Mouse (Mus musculus): ENCODE data around the gene Ggta1. TPM values are rescaled to one million over a fixed set of nuclear protein-coding genes. Genes with fewer than 3 reads are reported as not detected.

Ggta1 gene
- total and polyA plus RNA-seq, 3 experiments = 40.5 to 55.8 (median 46.9) TPM

DNA sequence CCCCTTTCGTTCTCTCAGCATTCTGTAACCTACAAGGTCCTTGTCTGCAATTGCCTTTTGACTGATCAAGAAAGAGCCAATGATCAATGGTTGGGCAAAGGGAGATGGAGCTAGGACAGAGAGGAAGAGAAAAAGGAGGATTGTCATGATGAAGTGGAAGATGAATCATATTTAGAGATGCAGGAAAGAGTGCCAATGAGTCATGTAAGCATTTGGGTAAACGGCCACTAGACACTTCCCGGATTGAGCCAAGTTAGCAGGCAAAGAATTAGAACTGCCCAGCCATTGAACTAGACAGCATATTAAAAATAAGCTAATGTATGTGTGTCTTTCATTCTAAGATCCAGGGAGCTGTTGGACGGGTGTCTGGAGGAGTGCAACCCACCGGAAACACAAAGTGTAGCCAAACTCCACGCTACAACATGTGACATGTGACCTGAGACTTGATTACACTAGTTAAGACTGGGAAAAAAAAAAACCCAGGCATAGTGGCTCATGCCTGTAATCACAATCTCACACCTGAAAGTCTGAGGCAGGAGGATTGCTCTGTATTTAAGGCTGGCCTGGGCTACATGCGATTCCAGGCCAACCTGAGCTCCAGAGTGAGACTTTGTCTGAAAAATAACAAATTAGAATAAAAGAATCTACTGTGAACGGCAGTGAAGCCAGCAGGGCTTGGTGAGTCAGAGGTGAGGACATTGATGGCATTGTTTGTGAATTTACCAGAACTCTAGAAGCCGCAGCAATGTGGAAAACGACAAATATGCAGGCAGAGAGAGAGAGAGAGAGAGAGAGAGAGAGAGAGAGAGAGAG lies 15.2 kb upstream of the Ggta1 start:
- Histone ChIP-seq H3K27ac (ENCODE audit: insufficient read depth, low read depth) (no peak overlapping the region), H3K79me2 (replicated peaks; ENCODE audit: control insufficient read depth, extremely low read depth, insufficient read depth, poor library complexity, severe bottlenecking) (no peaks in the 10 kb centered on the region), H3K4me2 (ENCODE audit: insufficient read depth, low read depth, poor library complexity, severe bottlenecking) (no peak overlapping the region), H3K4me1 (ENCODE audit: control insufficient read depth in 1 of 2, insufficient read depth in 2 of 2) (peaks cover 0 to 7% of the 10 kb centered on the region in 2 experiments; a peak in 1 of 4 replicates), H3K9ac (ENCODE audit: insufficient read depth, low read depth) (no peak overlapping the region), H3K9me3 (replicated peaks; ENCODE audit: low read length) (no peaks in the 10 kb centered on the region), H3K36me3 (replicated peaks in 1 of 2; ENCODE audit: control insufficient read depth in 1 of 2, insufficient read depth in 1 of 2, low read length in 1 of 2) (no peaks in the 10 kb centered on the region), H3K4me3 (replicated peaks in 1 of 3; ENCODE audit: low read depth in 2 of 3, low read length in 2 of 3, poor library complexity in 1 of 3) (no peak overlapping the region), H3K27me3 (replicated peaks) (no peaks in the 10 kb centered on the region)
- TF ChIP-seq ZC3H11A (IDR thresholded peaks at IDR 0.05; ENCODE audit: low read depth, low read length) = no peak
- no peak for TF ChIP-seq BHLHE40 (IDR thresholded peaks at IDR 0.05; ENCODE audit: low read depth, low read length)
- dilution Hi-C loops (cut with MboI; ENCODE audit: extremely low pct_ligation_motif_present, extremely low pct_unique_long_range_greater_than_20kb, low sequenced_read_pairs) (no loop called here), in situ Hi-C loops (cut with MboI; ENCODE audit: low pct_ligation_motif_present, low pct_unique_long_range_greater_than_20kb, low sequenced_read_pairs) (no loop called here)
- no peak for DNase-seq (ENCODE audit: extremely low read depth)

- no peaks in the 10 kb centered on the region for H3K36me3 ChIP-seq (replicated peaks in 1 of 2; ENCODE audit: control insufficient read depth in 1 of 2, insufficient read depth in 1 of 2, low read length in 1 of 2)
- no peak for TF ChIP-seq NRF1 (IDR thresholded peaks at IDR 0.05; ENCODE audit: low read depth, low read length)
- TF ChIP-seq POLR2A (IDR thresholded peaks at IDR 0.05; ENCODE audit: low read depth, low read length) = no peak
- TF ChIP-seq JUN (IDR thresholded peaks at IDR 0.05; ENCODE audit: insufficient read depth, low read depth, low read length) = no peak
- no peak for TF ChIP-seq USF1 (IDR thresholded peaks at IDR 0.05; ENCODE audit: low read depth, low read length)
- no peak for TF ChIP-seq MAFK (IDR thresholded peaks at IDR 0.05; ENCODE audit: insufficient replicate concordance, low read length)
- no peak for TF ChIP-seq UBTF (IDR thresholded peaks at IDR 0.05; ENCODE audit: low read depth, low read length)
- no peak for TF ChIP-seq MXI1 (IDR thresholded peaks at IDR 0.05; ENCODE audit: low read depth, low read length)
- H3K27me3 ChIP-seq (replicated peaks) = no peaks in the 10 kb centered on the region
- in situ Hi-C loops (cut with MboI; ENCODE audit: low pct_ligation_motif_present, low pct_unique_long_range_greater_than_20kb, low sequenced_read_pairs) = no loop called here
- H3K4me2 ChIP-seq (ENCODE audit: insufficient read depth, low read depth, poor library complexity, severe bottlenecking) = no peak overlapping the region
- H3K79me2 ChIP-seq (replicated peaks; ENCODE audit: control insufficient read depth, extremely low read depth, insufficient read depth, poor library complexity, severe bottlenecking) = no peaks in the 10 kb centered on the region
- H3K9me3 ChIP-seq (replicated peaks; ENCODE audit: low read length) = no peaks in the 10 kb centered on the region
- peaks cover 0 to 7% of the 10 kb centered on the region in 2 experiments; a peak in 1 of 4 replicates for H3K4me1 ChIP-seq (ENCODE audit: control insufficient read depth in 1 of 2, insufficient read depth in 2 of 2)
- H3K9ac ChIP-seq (ENCODE audit: insufficient read depth, low read depth) = no peak overlapping the region
- H3K27ac ChIP-seq (ENCODE audit: insufficient read depth, low read depth) = no peak overlapping the region
- DNase-seq (ENCODE audit: extremely low read depth) = no peak
- no peak overlapping the region for H3K4me3 ChIP-seq (replicated peaks in 1 of 3; ENCODE audit: low read depth in 2 of 3, low read length in 2 of 3, poor library complexity in 1 of 3)
- dilution Hi-C loops (cut with MboI; ENCODE audit: extremely low pct_ligation_motif_present, extremely low pct_unique_long_range_greater_than_20kb, low sequenced_read_pairs) = no loop called here
These were observed 14.3 kb upstream of the Ggta1 start for GRCm38 (mm10) chr2:35477321-35477720.

- Histone ChIP-seq H3K4me3 (replicated peaks in 1 of 3; ENCODE audit: low read depth in 2 of 3, low read length in 2 of 3, poor library complexity in 1 of 3) (no peak overlapping the region), H3K36me3 (replicated peaks in 1 of 2; ENCODE audit: control insufficient read depth in 1 of 2, insufficient read depth in 1 of 2, low read length in 1 of 2) (no peaks in the 10 kb centered on the region), H3K4me2 (ENCODE audit: insufficient read depth, low read depth, poor library complexity, severe bottlenecking) (no peak overlapping the region), H3K27ac (ENCODE audit: insufficient read depth, low read depth) (no peak overlapping the region), H3K4me1 (ENCODE audit: control insufficient read depth in 1 of 2, insufficient read depth in 2 of 2) (0 out of 4 replicates have a peak, but pooled peaks cover 0 to 3% of the 10 kb centered on the region in 2 experiments), H3K9ac (ENCODE audit: insufficient read depth, low read depth) (no peak overlapping the region), H3K9me3 (replicated peaks; ENCODE audit: low read length) (no peaks in the 10 kb centered on the region), H3K27me3 (replicated peaks) (no peaks in the 10 kb centered on the region), H3K79me2 (replicated peaks; ENCODE audit: control insufficient read depth, extremely low read depth, insufficient read depth, poor library complexity, severe bottlenecking) (no peaks in the 10 kb centered on the region)
- no peak for DNase-seq (ENCODE audit: extremely low read depth)
- in situ Hi-C loops (cut with MboI; ENCODE audit: low pct_ligation_motif_present, low pct_unique_long_range_greater_than_20kb, low sequenced_read_pairs) (no loop called here), dilution Hi-C loops (cut with MboI; ENCODE audit: extremely low pct_ligation_motif_present, extremely low pct_unique_long_range_greater_than_20kb, low sequenced_read_pairs) (no loop called here)
- TF ChIP-seq HCFC1 (IDR thresholded peaks at IDR 0.05; ENCODE audit: low read depth, low read length) (no peak), KAT2A (IDR thresholded peaks at IDR 0.05; ENCODE audit: insufficient replicate concordance, low read length) (no peak), ZKSCAN1 (IDR thresholded peaks at IDR 0.05; ENCODE audit: borderline replicate concordance, low read depth, low read length) (no peak), MAX (IDR thresholded peaks at IDR 0.05; ENCODE audit: low read length) (no peak), NELFE (IDR thresholded peaks at IDR 0.05; ENCODE audit: low read depth, low read length) (no peak), SIN3A (IDR thresholded peaks at IDR 0.05; ENCODE audit: low read length) (no peak), USF1 (IDR thresholded peaks at IDR 0.05; ENCODE audit: low read depth, low read length) (no peak), MEF2A (IDR thresholded peaks at IDR 0.05; ENCODE audit: borderline replicate concordance, low read depth, low read length) (no peak), ZC3H11A (IDR thresholded peaks at IDR 0.05; ENCODE audit: low read depth, low read length) (no peak), GABPA (IDR thresholded peaks at IDR 0.05; ENCODE audit: insufficient replicate concordance, low read depth, low read length) (no peak), USF2 (conservative IDR thresholded peaks at IDR 0.05; ENCODE audit: low read depth, low read length) (no peak), CHD1 (IDR thresholded peaks at IDR 0.05; ENCODE audit: low read depth, low read length) (no peak), CHD2 (IDR thresholded peaks at IDR 0.05; ENCODE audit: low read length) (no peak), TBP (conservative IDR thresholded peaks at IDR 0.05; ENCODE audit: low read depth, low read length) (no peak)
These were observed 11.9 kb upstream of the Ggta1 start for GRCm38 (mm10) chr2:35474916-35475315.

Data from CH12.LX (cell line).